Mouse (Mus musculus): ENCODE data around the gene Ap1g1. TPM values are rescaled to one million over a fixed set of nuclear protein-coding genes. Genes with fewer than 3 reads are reported as not detected.

The Ap1g1 gene
- total RNA-seq, 2 experiments from 2014 or later = 51.8 to 55.9 TPM

DNA sequence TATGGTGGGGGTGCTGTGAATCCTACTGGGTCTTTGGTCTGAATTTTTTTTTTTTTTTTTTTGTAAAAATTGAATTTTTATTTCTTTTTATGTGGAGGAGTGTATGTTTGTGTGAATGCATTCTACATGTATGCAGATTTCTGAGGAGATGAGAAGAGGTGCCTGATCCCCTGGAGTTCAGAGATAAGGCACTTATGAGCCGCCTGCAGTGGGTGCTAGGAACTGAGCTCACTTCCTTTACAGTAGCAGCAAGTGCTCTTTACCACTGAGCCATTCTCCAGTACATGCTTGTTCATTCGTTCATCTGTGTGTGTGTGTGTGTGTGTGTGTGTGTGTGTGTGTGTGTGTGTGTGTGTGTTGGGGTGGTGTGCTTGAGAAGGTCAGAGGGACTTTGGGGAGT, 12.6 kb downstream of the Ap1g1 start:
- no peak for DNase-seq

- DNase-seq = no peak
These were observed 16.8 kb downstream of the Ap1g1 start for GRCm38 (mm10) chr8:109795166-109795565.

DNA sequence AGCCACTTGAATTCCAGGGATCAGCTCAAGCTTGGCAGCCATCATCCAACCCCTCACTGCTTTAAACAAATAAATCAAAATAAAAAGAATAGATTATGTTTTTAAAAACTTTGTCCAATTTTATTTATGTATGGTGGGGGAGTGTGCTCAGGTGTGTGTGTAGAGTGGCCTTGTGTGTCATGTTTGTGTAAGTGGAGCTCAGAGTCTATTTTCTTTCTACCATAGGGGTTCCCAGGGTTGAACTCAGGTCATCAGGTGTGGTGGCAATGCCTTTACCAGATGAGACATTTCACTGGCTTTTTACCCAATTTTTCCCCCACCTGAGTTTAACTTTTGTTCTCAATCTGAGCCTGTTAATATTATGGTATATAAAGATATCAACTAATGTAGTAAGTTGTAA, 20.4 kb downstream of the Ap1g1 start:
- no peak for DNase-seq

- no peak for DNase-seq
These were observed 20.9 kb downstream of the Ap1g1 start for GRCm38 (mm10) chr8:109799245-109799644.

GRCm38 (mm10) chr8:109800325-109800724, 22.0 kb downstream of the Ap1g1 start:
- DNase-seq = no peak

- DNase-seq = no peak
These were observed 24.9 kb downstream of the Ap1g1 start for GRCm38 (mm10) chr8:109803211-109803610.

DNA sequence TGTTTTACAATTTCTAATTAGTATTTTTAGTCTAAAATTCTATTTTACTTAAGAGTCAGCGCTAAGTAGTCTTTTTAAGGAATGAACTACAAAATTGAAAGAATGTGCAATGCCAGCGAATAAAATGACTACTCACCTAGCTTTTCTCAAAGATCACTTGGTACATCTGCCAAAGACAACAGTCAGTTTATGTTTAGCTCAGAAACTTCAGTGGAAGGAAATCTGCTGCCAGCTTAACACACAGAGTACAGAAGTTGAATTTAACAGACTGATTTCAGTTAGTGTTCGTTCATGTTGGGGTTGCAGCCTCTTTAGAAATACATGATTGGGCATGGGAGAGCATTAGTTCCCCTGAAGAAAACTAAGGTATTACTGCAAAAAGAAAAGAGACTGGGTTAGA, 25.4 kb downstream of the Ap1g1 start:
- DNase-seq = no peak

GRCm38 (mm10) chr8:109806522-109806921, 28.2 kb downstream of the Ap1g1 start:
- no peak for DNase-seq

GRCm38 (mm10) chr8:109807401-109808119, 29.2 kb downstream of the Ap1g1 start:
- no peak for DNase-seq

DNA sequence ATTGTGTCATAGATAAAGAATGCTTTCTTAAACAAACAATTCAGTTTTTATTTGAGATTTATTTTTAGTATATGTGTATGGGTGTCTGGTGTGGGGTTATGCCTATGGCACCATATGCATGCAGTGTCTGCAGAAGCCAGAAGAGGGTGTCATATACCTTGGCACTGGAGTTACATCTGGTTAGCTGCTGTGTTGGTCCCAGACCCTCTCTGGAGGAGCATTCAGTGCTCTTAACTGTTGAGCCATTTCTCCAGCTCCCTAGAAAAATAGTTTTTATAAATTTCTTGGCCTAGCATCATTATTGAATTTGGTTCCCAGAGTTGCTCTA, 29.7 kb downstream of the Ap1g1 start:
- no peak for DNase-seq

GRCm38 (mm10) chr8:109810434-109810833, 32.1 kb downstream of the Ap1g1 start:
- DNase-seq = peak; percentile 48

GRCm38 (mm10) chr8:109815268-109815667, 36.9 kb downstream of the Ap1g1 start:
- no peak for DNase-seq

- DNase-seq = no peak
These were observed 39.6 kb downstream of the Ap1g1 start for GRCm38 (mm10) chr8:109817933-109818332.

- DNase-seq = no peak
These were observed 45.2 kb downstream of the Ap1g1 start for GRCm38 (mm10) chr8:109823561-109823960.

- no peak for DNase-seq
These were observed 61.5 kb downstream of the Ap1g1 start for GRCm38 (mm10) chr8:109839822-109840221.

DNA sequence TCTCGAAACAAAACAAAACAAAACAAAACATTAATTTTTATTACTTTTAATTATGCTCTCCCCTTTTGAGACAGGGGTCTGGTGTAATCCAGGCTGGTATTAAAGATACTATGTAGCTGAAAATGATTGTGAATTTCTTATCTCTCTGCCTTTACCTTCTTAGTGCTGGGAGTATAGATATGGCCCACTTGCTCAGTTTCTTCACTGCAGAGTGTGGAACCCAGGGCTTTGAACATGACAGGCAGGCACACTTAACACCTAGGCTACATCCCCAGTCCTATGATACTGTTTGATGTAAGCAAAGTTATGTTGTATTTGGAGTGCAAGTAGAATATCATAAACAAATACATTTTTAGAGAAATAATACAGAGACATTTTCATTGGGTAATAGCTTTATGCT, 64.1 kb downstream of the Ap1g1 start:
- DNase-seq = no peak

DNA sequence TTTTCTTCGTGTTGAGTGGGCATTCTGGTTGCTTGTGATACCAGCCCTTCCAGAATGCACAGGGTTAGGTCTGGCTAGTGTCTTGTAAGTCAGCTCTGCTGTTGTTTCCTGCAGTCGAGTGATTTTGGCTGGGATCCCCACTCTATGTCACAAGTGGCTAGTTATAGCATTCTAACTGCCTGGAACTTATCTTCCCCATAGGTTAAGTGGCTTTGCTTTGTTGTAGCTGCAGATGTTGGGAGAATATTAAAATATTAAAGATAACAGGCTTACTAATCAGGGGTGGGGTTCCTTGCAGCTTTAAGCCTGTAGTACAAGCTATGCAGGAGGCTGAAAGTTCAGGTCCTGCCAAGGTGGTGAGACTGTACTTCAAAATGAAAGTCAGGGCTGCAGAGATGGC, 69.5 kb downstream of the Ap1g1 start:
- DNase-seq = no peak

DNA sequence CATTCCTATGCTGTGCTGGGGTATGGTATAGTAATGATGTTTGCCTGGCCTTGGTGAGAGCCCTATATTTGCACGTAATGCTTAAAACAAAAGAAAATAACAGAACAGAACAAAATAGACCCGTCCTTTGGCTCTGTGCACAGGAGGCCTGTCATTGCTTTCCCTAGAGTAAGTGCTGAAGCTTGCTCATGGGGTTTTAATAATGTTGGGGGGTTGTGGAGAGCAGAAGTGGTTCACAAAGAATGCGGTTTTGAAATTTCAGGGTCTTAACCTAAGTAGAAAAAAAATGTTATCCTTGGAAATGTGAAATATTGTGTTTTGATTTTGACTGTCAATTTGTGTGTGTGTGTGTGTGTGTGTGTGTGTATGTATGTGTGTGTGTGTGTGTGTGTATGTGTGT, 70.6 kb downstream of the Ap1g1 start:
- DNase-seq = no peak

- DNase-seq = peak; percentile 70
These were observed 75.1 kb downstream of the Ap1g1 start for GRCm38 (mm10) chr8:109853423-109853822.

DNA sequence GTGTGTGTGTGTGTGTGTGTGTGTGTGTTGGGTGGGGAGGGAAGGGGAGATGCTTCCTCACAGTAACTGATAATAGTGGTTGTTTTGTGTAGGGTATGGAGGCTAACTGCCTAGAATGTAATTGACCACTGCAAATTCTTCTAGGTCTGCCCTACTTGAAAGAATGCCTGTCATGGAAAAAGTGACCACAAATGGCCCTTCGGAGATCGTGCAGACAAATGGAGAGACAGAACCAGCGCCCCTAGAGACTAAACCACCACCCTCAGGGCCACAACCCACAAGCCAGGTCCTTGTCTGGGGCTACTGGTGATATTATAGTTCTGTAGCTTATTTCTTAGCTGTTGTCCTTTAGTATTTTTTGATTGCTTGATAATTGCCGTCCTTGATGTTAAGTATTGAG, 76.2 kb downstream of the Ap1g1 start:
- DNase-seq = no peak

DNA sequence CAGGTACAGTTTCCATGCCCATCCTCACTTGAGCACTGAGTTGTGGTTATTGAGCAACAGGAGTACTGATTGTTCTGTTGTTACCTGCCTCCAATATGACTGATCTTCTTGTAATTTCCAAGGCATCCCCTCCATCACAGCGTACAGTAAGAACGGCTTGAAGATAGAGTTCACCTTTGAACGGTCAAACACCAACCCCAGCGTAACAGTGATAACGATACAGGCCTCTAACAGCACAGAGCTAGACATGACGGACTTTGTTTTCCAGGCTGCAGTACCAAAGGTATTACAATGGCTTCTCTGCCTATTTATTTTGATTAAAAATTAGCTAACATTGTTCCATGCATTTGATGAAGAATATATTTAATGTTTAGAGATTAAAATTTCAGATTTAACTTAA, 77.1 kb downstream of the Ap1g1 start:
- DNase-seq = no peak

DNA sequence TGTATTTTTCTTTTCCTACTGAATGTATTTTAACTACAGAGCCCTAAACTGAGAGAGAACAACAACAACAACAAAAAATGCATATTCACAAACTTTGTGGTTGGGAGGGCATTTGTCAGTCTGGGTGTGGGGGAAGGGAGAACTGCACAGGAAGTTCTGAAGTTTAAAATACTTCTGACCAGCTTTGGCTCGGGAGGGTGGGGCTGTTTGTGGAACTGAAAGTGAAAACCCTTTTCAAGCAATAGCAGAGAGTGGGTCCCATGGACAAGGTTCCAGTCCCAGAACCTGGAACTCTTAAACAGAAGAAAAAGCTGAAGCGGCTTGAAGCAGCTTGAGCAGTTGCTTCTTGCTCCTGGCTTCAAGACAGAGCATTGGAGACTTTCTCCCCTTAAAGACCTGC, 85.0 kb downstream of the Ap1g1 start:
- DNase-seq = peak; percentile 22

GRCm38 (mm10) chr8:109864798-109865197, 86.4 kb downstream of the Ap1g1 start:
- no peak for DNase-seq

- DNase-seq = no peak
These were observed 87.2 kb downstream of the Ap1g1 start for GRCm38 (mm10) chr8:109865536-109865935.

GRCm38 (mm10) chr8:109866690-109867089, 88.3 kb downstream of the Ap1g1 start:
- DNase-seq = no peak

Measured in heart, postnatal 4 days (tissue).